Mouse (Mus musculus): ENCODE results near the gene Emc8.
"Not testable (repeated sequence)": the region's sequence is repeated elsewhere in the genome, so short reads cannot be mapped to it uniquely, and the experiment has no call there.

Emc8 gene

GRCm38 (mm10) chr8:120685097-120685496 is 16.7 kb upstream of the Emc8 start:
- DNase-seq (ENCODE audit: low spot score) = no peak

GRCm38 (mm10) chr8:120684082-120684481 is 15.7 kb upstream of the Emc8 start:
- DNase-seq (ENCODE audit: low spot score) = no peak

- DNase-seq (ENCODE audit: low spot score) = no peak
Measured at GRCm38 (mm10) chr8:120683602-120684001, 15.2 kb upstream of the Emc8 start.

GRCm38 (mm10) chr8:120681113-120681512 is 12.7 kb upstream of the Emc8 start:
- no peak for DNase-seq (ENCODE audit: low spot score)

- DNase-seq (ENCODE audit: low spot score) = not testable (repeated sequence)
Measured at GRCm38 (mm10) chr8:120680405-120680804, 12.0 kb upstream of the Emc8 start.

GRCm38 (mm10) chr8:120679629-120680387 is 11.4 kb upstream of the Emc8 start:
- DNase-seq (ENCODE audit: low spot score) = no peak

- DNase-seq (ENCODE audit: low spot score) = peak; percentile 75
Measured at GRCm38 (mm10) chr8:120678447-120678846, 10.1 kb upstream of the Emc8 start.

GRCm38 (mm10) chr8:120675718-120676117 is 7.3 kb upstream of the Emc8 start:
- no peak for DNase-seq (ENCODE audit: low spot score)

GRCm38 (mm10) chr8:120673298-120673697 is 4.9 kb upstream of the Emc8 start:
- DNase-seq (ENCODE audit: low spot score) = no peak

GRCm38 (mm10) chr8:120672626-120673229 is 4.4 kb upstream of the Emc8 start:
- DNase-seq (ENCODE audit: low spot score) = no peak

GRCm38 (mm10) chr8:120671775-120672174 is 3.4 kb upstream of the Emc8 start:
- DNase-seq (ENCODE audit: low spot score) = no peak

- DNase-seq (ENCODE audit: low spot score) = peak; percentile 84
Measured at GRCm38 (mm10) chr8:120667561-120668373, 606 bp downstream of the Emc8 start, which contains the start of the genes Gm27021 and Cox4i1. TSS of gene Gm27021 (minus strand) at chr8:120668079. TSS of gene Cox4i1 (plus strand) at chr8:120668222.

GRCm38 (mm10) chr8:120666807-120667470 is 1.4 kb downstream of the Emc8 start:
- peak; percentile 8 for DNase-seq (ENCODE audit: low spot score)

GRCm38 (mm10) chr8:120665726-120666455 is 2.5 kb downstream of the Emc8 start:
- DNase-seq (ENCODE audit: low spot score) = peak; percentile 26

- no peak for DNase-seq (ENCODE audit: low spot score)
Measured at GRCm38 (mm10) chr8:120664566-120664965, 3.8 kb downstream of the Emc8 start.

GRCm38 (mm10) chr8:120657415-120657814 is 11.0 kb downstream of the Emc8 start:
- DNase-seq (ENCODE audit: low spot score) = no peak

- DNase-seq (ENCODE audit: low spot score) = no peak
Measured at GRCm38 (mm10) chr8:120656322-120657052, 11.9 kb downstream of the Emc8 start.

- DNase-seq (ENCODE audit: low spot score) = no peak
Measured at GRCm38 (mm10) chr8:120647532-120647931, 20.8 kb downstream of the Emc8 start, which contains the start of gene 1190005I06Rik. TSS of gene 1190005I06Rik (minus strand) at chr8:120647632.

GRCm38 (mm10) chr8:120644663-120645062 is 23.7 kb downstream of the Emc8 start:
- peak; percentile 88 for DNase-seq (ENCODE audit: low spot score)

GRCm38 (mm10) chr8:120642031-120642662 is 26.2 kb downstream of the Emc8 start:
- DNase-seq (ENCODE audit: low spot score) = no peak

Measured in adipocyte (in vitro differentiated cells).